Mouse (Mus musculus): ENCODE results near the gene Olfr683. TPM values are rescaled to one million over a fixed set of nuclear protein-coding genes. Genes with fewer than 3 reads are reported as not detected.
"Not testable (repeated sequence)": the region's sequence is repeated elsewhere in the genome, so short reads cannot be mapped to it uniquely, and the experiment has no call there.

Olfr683 gene
- not detected in 2 replicates for polyA plus RNA-seq (2015; fragmentation: Nextera tagmentation; extraction: Ambion mirVana)

DNA sequence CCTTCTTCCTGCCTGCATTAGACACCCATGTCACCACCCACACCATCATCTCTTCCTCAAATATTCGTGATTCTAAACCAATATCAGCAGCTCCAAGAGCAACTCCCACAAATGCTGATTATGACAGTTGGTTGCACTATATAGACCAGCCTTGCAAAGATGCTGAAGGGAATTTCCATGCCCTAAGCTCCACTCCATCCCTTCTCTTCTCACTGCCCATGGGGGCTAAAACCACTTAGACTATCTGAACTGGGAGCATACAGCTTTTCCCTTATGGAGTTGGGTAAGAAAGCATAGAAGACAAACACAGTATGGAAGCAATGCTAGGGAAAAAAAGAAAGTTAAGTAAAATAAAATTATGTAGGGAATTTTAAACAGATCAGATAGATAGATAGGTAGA lies at the start of gene Olfr683:
Gene Olfr683 (minus strand): TSS at position 101 of the 400 bp plus-strand sequence.
- no peak within 1 kb of the TSS for H3K9ac ChIP-seq
- 61% methylated on average over 1 of the region's 1 CpGs for WGBS
- no peak within 1 kb of the TSS for H3K4me2 ChIP-seq
- H3K9me3 ChIP-seq = no peaks in the 10 kb centered on the region
- H3K27ac ChIP-seq = no peak within 1 kb of the TSS
- H3K4me1 ChIP-seq = no peaks in the 10 kb centered on the region
- no peaks in the 10 kb centered on the region for H3K36me3 ChIP-seq
- ATAC-seq (ENCODE audit: borderline replicate concordance, extremely low read depth, low FRiP score, low TSS enrichment) = no peak
- no peaks in the 10 kb centered on the region for H3K27me3 ChIP-seq
- no peak within 1 kb of the TSS for H3K4me3 ChIP-seq

DNA sequence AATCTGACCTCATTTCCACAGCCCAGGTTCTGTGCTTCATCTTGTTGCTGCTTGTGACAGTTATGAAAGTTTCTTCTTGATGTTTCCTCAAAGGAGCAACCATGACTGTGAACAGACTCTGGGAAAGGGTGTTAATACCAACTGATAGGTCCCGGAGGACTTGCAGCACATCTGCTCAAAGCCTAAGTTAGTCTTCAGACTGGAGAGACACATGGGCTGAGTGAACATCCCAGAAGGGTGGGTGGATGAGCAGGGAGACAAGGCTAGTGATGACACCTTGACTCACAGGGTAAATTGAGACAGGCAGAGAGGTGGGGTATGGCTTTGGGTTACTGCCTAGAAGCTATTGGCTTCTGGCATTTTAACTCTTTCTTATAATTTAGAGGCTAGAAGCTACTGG lies 39.1 kb upstream of the Olfr683 start, which contains the start of gene Olfr685:
Gene Olfr685 (minus strand): TSS at position 101 of the 400 bp plus-strand sequence.
- Histone ChIP-seq H3K27ac (no peak within 1 kb of the TSS), H3K9ac (no peak within 1 kb of the TSS), H3K4me3 (no peak within 1 kb of the TSS), H3K4me2 (no peak within 1 kb of the TSS), H3K4me1 (no peaks in the 10 kb centered on the region), H3K36me3 (no peaks in the 10 kb centered on the region), H3K27me3 (no peaks in the 10 kb centered on the region), H3K9me3 (no peaks in the 10 kb centered on the region)
- WGBS = 72% methylated on average over 1 of the region's 1 CpGs
- ATAC-seq (ENCODE audit: borderline replicate concordance, extremely low read depth, low FRiP score, low TSS enrichment) = no peak

DNA sequence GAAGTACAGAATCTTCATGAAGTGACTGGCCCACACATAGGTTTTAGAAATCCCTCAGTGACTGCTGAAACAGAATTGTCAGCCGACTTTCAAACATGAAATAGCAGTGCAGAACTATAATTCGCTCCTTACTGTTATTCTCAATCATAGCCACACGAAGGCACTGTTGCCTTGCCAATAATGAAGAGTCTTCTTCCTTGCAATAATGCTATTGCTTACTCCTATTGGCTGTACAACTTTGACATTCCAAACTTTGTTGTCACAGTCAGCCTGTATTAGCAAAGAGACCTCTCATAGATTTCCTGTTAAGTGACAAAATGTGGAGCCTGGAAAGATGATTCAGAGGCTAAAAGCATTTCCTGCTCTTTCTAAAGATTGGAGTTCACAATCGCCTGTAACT lies 24.0 kb upstream of the Olfr683 start:
- Histone ChIP-seq H3K27me3 (no peaks in the 10 kb centered on the region), H3K27ac (no peak overlapping the region), H3K4me2 (no peak overlapping the region), H3K9me3 (no peaks in the 10 kb centered on the region), H3K36me3 (no peaks in the 10 kb centered on the region), H3K4me3 (no peak overlapping the region), H3K4me1 (no peaks in the 10 kb centered on the region), H3K9ac (no peak overlapping the region)
- ATAC-seq (ENCODE audit: borderline replicate concordance, extremely low read depth, low FRiP score, low TSS enrichment) = no peak
- 46% methylated on average over 4 of the region's 4 CpGs for WGBS

- Histone ChIP-seq H3K9me3 (no peaks in the 10 kb centered on the region), H3K36me3 (no peaks in the 10 kb centered on the region), H3K4me1 (no peaks in the 10 kb centered on the region), H3K27ac (no peak within 1 kb of the TSS), H3K9ac (no peak within 1 kb of the TSS), H3K27me3 (no peaks in the 10 kb centered on the region), H3K4me2 (no peak within 1 kb of the TSS), H3K4me3 (no peak within 1 kb of the TSS)
- 62% methylated on average over 1 of the region's 1 CpGs for WGBS
- ATAC-seq (ENCODE audit: borderline replicate concordance, extremely low read depth, low FRiP score, low TSS enrichment) = no peak
Observed at GRCm38 (mm10) chr7:105163553-105163952, 16.7 kb upstream of the Olfr683 start, which contains the start of gene Olfr684. Gene Olfr684 (minus strand): TSS chr7:105163653.

DNA sequence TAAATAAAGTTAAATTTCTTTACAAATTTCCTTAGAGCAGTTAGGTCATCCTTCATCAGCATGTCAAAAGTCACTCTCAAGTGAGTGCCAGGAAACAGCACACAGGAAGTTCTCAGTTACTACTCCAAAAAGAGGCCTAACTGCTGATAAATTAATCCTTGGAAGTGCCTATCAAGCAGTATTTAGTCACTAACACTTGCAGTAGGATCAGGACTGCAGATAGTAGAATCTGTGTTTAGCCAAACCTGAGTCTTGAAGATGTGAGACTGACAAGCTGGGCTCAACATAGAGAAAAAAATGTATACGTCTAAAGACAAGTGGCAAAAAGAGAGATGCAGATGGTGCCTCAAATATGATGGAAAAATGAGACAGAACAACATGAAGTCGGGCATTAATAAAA lies 5.5 kb downstream of the Olfr683 start:
- H3K36me3 ChIP-seq = no peaks in the 10 kb centered on the region
- H3K9ac ChIP-seq = no peak overlapping the region
- H3K27me3 ChIP-seq = no peaks in the 10 kb centered on the region
- ATAC-seq (ENCODE audit: borderline replicate concordance, extremely low read depth, low FRiP score, low TSS enrichment) = peak; percentile 77; the same call in 1 of the 2 replicates
- no peaks in the 10 kb centered on the region for H3K9me3 ChIP-seq
- no peaks in the 10 kb centered on the region for H3K4me1 ChIP-seq
- no peak overlapping the region for H3K4me3 ChIP-seq
- no peak overlapping the region for H3K27ac ChIP-seq
- no peak overlapping the region for H3K4me2 ChIP-seq
- WGBS = 25% methylated on average over 2 of the region's 2 CpGs

- no peak within 1 kb of the TSS for H3K9ac ChIP-seq
- H3K4me3 ChIP-seq = no peak within 1 kb of the TSS
- H3K4me2 ChIP-seq = no peak within 1 kb of the TSS
- no peaks in the 10 kb centered on the region for H3K36me3 ChIP-seq
- no peaks in the 10 kb centered on the region for H3K4me1 ChIP-seq
- H3K27me3 ChIP-seq = no peaks in the 10 kb centered on the region
- no peaks in the 10 kb centered on the region for H3K9me3 ChIP-seq
- no peak for ATAC-seq (ENCODE audit: borderline replicate concordance, extremely low read depth, low FRiP score, low TSS enrichment)
- no peak within 1 kb of the TSS for H3K27ac ChIP-seq
Observed at GRCm38 (mm10) chr7:105116536-105116935, 30.3 kb downstream of the Olfr683 start, which contains the start of gene Olfr681. Gene Olfr681 (plus strand): TSS chr7:105116836.

DNA sequence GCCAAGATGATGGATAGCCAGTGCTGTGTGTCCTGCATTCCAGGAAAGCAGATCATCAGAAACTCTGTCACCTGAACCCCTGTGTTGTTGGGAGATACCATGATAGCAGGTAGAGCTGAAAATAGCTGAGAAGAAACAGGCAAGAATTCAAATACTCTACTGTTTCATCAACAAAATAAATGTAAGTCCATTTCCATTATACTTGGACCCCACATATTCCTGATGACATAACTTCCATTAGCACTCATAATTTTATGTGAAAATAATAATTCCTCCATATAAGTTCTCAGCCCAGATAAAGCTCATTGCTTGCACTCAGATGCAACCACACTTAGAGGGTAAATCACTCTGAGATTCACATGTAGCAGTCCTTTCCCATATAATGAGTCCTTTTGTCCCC lies 54.1 kb downstream of the Olfr683 start, which contains the start of gene Olfr680-ps1:
Gene Olfr680-ps1 (minus strand): TSS at position 101 of the 400 bp plus-strand sequence.
- not testable (repeated sequence) for H3K36me3 ChIP-seq; H3K4me3 ChIP-seq; H3K4me2 ChIP-seq; H3K9ac ChIP-seq; H3K4me1 ChIP-seq; H3K9me3 ChIP-seq; ATAC-seq (ENCODE audit: borderline replicate concordance, extremely low read depth, low FRiP score, low TSS enrichment); H3K27ac ChIP-seq; H3K27me3 ChIP-seq

Other genes starting within 250 kb of the Olfr683 start
- not detected in 2 replicates for gene Olfr667, start 225.5 kb downstream of the Olfr683 start, polyA plus RNA-seq (2015; fragmentation: Nextera tagmentation; extraction: Ambion mirVana)
- gene Olfr668, start 219.0 kb downstream of the Olfr683 start, polyA plus RNA-seq (2015; fragmentation: Nextera tagmentation; extraction: Ambion mirVana) = not detected in 2 replicates
- not detected in 2 replicates for gene Olfr669, start 212.8 kb downstream of the Olfr683 start, polyA plus RNA-seq (2015; fragmentation: Nextera tagmentation; extraction: Ambion mirVana)
- gene Olfr670, start 184.4 kb downstream of the Olfr683 start, polyA plus RNA-seq (2015; fragmentation: Nextera tagmentation; extraction: Ambion mirVana) = not detected in 2 replicates
- not detected in 2 replicates for gene Olfr671, start 167.9 kb downstream of the Olfr683 start, polyA plus RNA-seq (2015; fragmentation: Nextera tagmentation; extraction: Ambion mirVana)
- not detected in 2 replicates for gene Olfr672, start 145.0 kb downstream of the Olfr683 start, polyA plus RNA-seq (2015; fragmentation: Nextera tagmentation; extraction: Ambion mirVana)
- gene Olfr675, start 118.6 kb downstream of the Olfr683 start, polyA plus RNA-seq (2015; fragmentation: Nextera tagmentation; extraction: Ambion mirVana) = not detected in 2 replicates
- gene Olfr676, start 114.3 kb downstream of the Olfr683 start, polyA plus RNA-seq (2015; fragmentation: Nextera tagmentation; extraction: Ambion mirVana) = not detected in 2 replicates
- gene Olfr677, start 95.6 kb downstream of the Olfr683 start, polyA plus RNA-seq (2015; fragmentation: Nextera tagmentation; extraction: Ambion mirVana) = not detected in 2 replicates
- gene Olfr678, start 82.5 kb downstream of the Olfr683 start, polyA plus RNA-seq (2015; fragmentation: Nextera tagmentation; extraction: Ambion mirVana) = not detected in 2 replicates
- gene Olfr679, start 65.8 kb downstream of the Olfr683 start, polyA plus RNA-seq (2015; fragmentation: Nextera tagmentation; extraction: Ambion mirVana) = not detected in 2 replicates
- not detected in 2 replicates for gene Olfr680-ps1, start 54.2 kb downstream of the Olfr683 start, polyA plus RNA-seq (2015; fragmentation: Nextera tagmentation; extraction: Ambion mirVana)
- gene Olfr681, start 30.2 kb downstream of the Olfr683 start, polyA plus RNA-seq (2015; fragmentation: Nextera tagmentation; extraction: Ambion mirVana) = not detected in 2 replicates
- not detected in 2 replicates for gene Olfr684, start 16.6 kb upstream of the Olfr683 start, polyA plus RNA-seq (2015; fragmentation: Nextera tagmentation; extraction: Ambion mirVana)
- gene Olfr685, start 39.0 kb upstream of the Olfr683 start, polyA plus RNA-seq (2015; fragmentation: Nextera tagmentation; extraction: Ambion mirVana) = not detected in 2 replicates
- not detected in 2 replicates for gene Olfr686, start 60.5 kb upstream of the Olfr683 start, polyA plus RNA-seq (2015; fragmentation: Nextera tagmentation; extraction: Ambion mirVana)
- gene Olfr688, start 141.1 kb upstream of the Olfr683 start, polyA plus RNA-seq (2015; fragmentation: Nextera tagmentation; extraction: Ambion mirVana) = not detected in 2 replicates
- gene Olfr689, start 164.2 kb upstream of the Olfr683 start, polyA plus RNA-seq (2015; fragmentation: Nextera tagmentation; extraction: Ambion mirVana) = not detected in 2 replicates
- gene Olfr690, start 187.1 kb upstream of the Olfr683 start, polyA plus RNA-seq (2015; fragmentation: Nextera tagmentation; extraction: Ambion mirVana) = not detected in 2 replicates
- gene Olfr691, start 195.3 kb upstream of the Olfr683 start, polyA plus RNA-seq (2015; fragmentation: Nextera tagmentation; extraction: Ambion mirVana) = not detected in 2 replicates
- gene Olfr692, start 221.2 kb upstream of the Olfr683 start, polyA plus RNA-seq (2015; fragmentation: Nextera tagmentation; extraction: Ambion mirVana) = not detected in 2 replicates
- gene Gm5901, start 228.0 kb upstream of the Olfr683 start, polyA plus RNA-seq (2015; fragmentation: Nextera tagmentation; extraction: Ambion mirVana) = not detected in 2 replicates

All from lung, embryonic 15.5 days (tissue).